Mouse (Mus musculus) monocyte, adult 2 months (primary cell): Measurements from ENCODE around the gene Cldn6.

Experiments used
- DNase-seq, 2 experiments: peaks; one replicate each; pipeline ENCODE4 v3.0.0; 2022; ENCODE audit warnings: low spot score in 2 of 2, low read depth in 1 of 2

The Cldn6 gene

DNA sequence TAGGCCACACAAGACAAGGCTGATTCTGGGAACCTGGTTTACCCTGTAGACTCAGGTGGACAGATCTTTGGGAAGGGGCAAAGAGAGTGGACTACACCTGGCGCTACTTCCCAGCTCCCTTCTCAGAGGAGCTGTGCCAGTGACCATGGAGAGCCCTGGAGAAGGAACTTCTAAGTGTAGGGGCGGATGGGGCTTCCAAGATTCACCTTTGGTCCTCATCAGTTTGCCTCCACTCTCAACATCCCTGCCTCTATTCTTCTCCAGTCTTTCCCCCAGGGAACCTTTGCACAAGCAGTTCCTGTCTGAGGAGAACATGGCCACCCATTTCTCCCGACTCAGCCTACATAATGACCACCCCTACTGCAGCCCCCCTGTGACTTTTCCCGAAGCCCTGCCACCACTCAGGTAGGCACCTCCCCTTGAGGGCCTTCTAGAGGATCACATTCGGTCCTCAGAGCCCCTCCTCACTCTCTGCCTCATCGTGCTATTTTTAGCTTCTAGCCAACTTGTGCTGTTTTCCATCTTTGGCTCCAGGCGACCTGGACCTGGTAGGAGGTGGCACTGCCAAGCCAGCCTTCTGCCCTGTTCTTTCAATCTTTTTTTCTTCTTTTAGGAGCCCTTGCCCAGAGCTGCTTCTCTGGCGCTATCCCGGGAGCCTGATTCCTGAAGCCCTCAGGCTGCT lies 4.6 kb upstream of the Cldn6 start:
- DNase-seq = no peak

DNA sequence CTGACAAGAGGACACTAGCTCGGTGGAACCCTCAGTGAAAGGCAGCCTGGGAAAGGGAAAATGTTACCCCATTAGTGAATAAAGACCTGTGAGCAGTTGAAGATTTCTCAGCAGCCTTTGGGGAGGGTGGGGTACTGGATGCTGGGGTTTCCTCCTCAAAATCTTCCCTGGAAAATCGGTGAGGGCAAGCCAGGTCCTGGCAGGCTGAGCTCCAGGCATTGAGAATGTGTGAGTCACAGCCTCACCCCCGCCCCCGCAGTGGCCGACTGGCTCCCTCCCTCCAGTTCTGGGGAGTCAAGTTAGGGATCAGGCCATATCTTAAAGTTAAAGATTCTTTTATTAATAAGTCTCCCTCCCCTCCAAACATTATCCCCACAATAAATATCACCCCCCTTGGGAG lies 3.9 kb upstream of the Cldn6 start:
- DNase-seq = no peak

DNA sequence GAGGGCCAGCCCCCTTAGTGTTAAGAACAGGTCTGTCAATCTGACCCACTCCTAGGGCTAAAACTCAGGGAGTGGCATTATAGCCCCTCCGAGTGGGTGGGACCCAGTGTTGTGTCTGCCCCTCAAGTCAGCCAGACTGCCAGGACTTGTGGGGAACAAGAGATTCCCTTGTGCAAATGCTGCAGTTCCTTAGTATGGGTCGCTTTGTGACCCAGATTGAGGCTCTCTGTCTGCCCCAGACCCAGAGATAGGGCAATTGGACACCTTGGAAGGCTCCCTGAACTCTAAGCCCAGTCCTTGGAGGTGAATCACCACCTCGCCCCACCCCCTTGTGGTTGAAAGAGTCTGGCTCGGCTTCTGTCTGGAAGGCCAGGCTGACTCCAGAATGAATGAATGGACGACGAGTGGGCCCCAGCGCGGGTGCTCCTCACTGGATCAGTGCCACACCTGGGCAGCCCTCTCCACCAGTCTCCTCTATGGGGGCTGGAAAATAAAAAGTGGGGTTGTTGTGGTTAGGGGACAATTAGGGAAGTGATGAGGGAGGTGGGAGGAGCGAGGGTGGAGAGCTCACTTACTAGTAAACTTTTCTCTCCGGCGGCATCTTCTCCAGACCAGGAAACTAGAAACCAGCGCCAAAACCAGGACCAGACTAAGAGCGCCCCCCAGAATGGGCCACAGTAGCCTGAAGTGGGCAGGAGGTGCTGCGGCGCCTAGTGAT lies 3.3 kb upstream of the Cldn6 start:
- DNase-seq = peak; percentile 41 to 53

DNA sequence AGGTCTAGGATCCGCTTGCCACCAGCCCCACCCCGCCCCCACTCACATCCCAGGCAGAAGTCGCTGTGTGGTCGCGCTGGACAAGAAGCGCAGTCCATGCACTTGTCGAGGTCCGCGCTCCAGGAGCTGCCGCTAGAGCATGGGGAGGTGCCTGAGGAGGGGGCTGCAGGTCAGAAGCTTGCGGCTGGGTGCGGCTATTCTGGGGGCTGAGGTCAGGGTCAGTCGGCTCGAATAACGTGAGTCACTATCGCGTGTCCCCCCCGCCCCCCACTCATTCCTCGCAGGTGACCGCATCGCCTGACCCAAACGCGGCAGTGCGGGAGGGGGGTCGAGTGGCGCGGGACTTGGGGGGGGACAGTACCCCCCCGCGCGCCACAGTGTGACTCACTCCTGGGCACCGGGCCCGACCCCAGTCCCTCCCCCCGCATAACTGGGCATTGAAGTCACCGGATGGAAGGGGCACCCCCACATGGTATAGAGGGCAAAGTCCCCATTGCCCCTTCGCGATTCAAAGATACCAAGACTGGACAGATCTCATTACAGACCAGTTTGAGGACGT lies 2.5 kb upstream of the Cldn6 start:
- no peak for DNase-seq

DNA sequence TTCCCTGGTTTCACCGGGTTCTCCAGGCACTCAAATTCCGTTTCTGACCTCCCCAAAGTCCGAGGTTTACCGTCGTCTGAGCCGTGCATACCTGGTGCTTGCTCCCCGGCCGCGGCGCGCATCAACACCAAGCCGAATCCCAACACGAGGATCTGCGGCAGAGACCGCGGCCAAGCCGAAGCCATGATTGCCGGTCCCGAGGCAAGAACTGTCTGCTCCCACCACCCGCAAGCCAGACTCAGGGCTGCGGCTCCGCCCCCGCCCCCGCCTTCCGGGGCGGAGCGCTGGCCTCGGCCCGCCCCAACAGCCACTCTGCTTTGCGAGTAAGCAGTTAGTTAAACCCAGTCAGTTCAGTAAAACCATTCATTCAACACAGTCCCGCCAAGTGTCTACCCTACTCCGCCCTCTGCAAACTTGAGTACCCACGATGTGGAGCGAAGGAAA lies 1.8 kb upstream of the Cldn6 start, which contains the start of gene Tnfrsf12a:
Tnfrsf12a (minus strand) TSS at position 233 of the 444 bp plus-strand sequence.
- peak; percentile 42 to 79 for DNase-seq

DNA sequence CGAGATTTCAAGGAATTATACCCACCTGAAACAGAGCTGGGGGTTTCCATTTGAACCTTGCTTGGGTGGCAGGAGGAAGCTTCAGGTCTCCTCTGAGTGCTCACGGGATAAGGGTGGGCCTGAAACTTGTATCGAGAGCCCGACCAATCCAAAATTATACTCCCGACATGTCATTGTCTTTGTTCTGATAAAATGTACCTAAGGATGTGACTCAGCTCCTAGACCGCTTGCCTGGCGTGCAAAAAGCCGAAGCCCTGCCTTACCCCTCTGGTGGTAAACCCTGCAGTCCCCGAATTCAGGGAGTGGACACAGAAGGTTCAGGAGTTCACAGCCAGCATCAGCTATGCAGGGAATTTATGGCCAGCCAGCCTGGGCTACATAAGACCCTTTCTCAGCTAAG lies 1.3 kb downstream of the Cldn6 start:
- no peak for DNase-seq

DNA sequence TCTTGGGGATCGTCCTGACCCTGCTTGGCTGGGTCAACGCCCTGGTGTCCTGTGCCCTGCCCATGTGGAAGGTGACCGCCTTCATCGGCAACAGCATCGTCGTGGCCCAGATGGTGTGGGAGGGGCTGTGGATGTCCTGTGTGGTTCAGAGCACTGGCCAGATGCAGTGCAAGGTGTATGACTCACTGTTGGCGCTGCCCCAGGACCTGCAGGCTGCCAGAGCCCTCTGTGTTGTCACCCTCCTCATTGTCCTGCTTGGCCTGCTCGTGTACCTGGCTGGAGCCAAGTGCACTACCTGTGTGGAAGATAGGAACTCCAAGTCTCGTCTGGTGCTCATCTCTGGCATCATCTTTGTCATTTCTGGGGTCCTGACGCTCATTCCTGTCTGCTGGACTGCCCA lies 2.0 kb downstream of the Cldn6 start:
- DNase-seq = no peak

DNA sequence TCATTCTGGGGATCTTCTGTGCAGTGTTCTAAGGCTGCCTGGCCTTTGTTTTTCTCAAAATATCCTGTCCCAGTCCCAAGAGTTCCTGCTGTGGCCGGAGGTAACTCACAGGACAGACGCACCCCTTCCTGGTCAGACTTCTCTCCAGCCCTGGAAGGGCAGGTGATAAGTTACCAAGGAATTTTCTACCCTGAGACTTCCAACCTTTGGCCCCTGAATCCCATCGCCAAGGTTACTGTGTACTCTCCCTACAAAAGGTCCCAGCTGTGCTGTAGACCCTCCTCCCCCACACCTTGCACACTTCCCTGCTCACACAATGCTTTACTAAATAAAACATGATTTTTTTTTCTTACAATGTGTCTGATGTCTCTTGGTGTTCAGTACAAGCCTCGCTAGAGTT lies 3.0 kb downstream of the Cldn6 start:
- DNase-seq = no peak

DNA sequence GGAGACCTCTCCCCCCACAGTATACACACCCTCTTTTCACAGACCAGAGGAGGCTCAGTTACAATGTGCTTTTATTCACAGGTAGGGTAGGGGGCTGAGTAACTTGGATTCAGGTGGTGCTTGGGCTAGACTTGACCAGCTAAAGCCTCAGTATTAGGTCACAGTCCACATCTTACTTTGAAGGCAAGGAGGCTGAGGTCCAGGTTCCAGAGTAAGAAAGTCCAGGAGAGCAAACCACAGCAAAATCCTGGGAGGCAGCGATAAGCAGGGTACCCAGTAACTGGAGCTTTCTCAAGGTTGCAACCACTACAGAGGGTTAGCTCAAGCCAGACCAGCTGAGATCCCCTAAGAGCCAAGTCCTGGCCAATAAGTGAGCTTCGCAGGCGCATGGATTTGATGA lies 3.5 kb downstream of the Cldn6 start:
- DNase-seq = no peak

DNA sequence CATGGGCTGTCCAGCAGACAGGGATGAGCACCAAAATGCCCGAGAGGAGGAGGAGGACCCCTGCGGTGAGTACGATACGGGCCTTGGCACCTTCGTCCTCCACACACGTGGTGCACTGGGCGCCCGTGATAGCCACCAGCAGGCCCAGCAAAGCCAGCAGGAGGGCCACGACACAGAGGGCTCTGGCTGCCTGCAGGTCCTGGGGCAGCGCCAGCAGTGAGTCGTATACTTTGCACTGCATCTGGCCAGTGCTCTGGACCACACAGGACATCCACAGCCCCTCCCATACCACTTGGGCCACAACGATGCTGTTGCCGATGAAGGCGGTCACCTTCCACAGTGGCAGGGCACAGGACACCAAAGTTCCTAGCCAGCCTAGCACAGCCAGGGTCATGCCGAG lies 4.2 kb downstream of the Cldn6 start:
- DNase-seq = no peak

DNA sequence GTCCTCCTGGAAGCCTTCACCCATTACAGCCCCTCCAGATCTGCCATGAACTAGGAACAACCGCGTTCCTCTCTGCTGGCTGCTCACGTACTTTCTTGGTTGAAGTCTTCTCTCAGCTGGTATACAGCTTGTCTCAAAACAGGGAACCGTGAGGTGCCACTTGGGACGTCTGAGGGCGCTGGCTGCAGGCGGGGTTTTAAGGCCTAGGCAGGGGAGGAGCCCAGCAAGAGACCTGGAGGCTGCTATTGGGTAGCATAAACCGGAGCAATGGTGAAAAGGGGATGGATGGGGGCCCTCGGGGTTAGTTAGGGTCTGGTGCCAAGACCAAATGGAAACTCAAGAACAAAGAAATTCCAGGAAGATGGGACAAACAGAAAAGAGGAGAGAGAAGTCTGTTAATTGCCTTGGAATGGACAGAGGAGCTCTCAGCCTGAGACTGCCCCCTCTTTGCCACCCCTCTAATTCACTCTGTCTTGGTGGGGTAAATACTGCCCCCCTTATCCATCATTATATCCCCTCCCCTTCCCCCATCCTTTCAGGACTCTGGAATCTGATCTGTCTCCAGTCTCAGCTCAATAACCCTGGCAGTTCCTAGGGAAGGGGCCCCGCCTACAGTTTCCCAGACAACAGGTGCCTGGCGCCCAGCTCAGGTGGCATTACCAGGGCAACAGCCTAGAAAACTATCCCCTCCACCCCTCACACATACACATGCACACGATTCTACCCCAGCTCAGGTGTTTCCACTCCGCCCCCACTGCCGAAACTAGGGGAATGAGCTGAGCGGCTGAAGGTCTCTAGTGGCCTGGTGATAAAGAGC lies 5.0 kb downstream of the Cldn6 start, which contains the start of gene Cldn9:
Cldn9 (minus strand) TSS at position 171 of the 817 bp plus-strand sequence.
- DNase-seq = no peak

DNA sequence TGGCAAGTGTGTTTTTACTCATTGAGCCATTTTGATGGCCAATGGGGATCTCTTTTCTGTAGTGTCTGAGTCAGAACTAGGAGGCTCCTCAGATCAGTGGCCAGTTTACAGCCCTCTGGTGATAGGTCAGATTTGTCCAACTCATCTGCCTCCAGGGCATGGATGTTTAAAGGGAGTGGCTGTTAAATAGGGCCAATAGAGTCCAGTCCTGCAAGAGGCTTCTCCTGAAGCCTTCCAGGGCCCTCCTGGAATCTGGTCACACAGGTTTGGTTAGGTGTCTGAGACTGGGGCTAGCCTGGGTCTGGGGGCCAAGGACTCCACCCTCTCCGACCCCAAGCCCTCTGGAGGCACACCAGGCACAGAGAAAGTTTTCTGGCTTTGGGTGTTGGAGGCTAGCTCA lies 15.4 kb downstream of the Cldn6 start:
- no peak for DNase-seq

DNA sequence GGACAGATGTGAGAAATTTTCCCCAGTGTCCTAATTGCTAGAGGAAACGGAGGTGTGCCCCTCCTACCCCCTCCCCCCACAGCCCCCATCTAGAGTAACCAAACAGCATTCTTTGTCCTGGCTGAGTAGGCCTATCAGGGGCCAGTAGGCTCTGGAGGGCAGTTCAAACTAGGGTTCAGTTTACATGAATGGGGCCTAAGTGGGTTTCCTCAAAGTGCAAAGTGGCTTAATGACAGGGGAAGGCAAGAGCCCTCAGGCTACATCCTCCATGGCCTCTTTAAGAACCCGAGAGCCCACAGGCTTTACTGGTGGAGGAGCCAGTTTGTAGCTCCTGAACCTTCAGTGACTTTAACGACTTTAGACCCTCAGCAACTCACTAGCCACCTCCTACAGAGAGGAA lies 16.8 kb downstream of the Cldn6 start:
- no peak for DNase-seq

DNA sequence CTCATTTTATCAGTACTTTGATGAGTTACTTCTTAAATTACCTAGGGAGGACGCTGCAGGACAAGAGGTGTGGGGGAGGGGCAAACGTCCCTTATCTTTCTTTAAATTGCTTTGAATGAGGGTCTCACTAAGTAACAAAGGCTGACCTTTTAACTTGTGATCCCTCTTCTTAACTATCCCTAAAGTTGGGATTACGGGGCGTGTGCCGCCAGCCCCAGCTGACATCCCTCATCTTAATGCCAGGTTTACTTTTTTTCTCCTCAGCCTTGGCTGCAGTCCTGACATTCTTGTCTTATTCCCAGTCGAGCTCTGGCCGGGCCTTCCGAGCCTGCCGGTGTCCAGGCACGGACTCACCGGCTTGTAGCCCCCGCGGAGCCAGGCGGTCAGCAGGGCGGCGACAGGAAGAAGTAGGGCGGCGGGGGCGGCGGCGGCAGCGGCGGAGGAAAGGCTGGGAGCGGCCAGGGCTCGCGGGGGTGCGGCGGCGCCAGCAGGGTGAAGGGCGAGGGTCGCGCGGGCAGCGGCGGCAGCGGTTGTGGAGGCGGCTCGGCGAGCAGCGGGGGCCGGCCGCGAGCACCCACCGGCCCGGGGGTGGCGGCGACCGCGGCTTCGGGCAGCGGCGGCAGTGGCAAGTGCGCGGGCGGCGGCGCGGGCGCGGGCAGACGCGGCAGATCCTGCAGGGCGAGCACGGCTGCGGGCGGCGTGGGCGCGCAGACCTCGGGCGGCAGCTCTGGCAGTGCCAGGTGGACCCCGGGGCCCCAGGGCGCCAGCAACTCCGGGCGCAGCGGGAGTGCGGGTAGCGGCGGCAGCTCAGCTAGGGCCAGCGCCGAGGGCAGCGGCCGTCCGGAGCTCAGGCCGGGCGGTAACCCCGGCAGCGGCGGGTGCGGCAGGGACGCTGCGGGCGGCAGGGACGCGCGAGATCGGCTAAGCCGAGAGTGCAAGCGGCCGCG lies 20.4 kb downstream of the Cldn6 start:
- DNase-seq = no peak

DNA sequence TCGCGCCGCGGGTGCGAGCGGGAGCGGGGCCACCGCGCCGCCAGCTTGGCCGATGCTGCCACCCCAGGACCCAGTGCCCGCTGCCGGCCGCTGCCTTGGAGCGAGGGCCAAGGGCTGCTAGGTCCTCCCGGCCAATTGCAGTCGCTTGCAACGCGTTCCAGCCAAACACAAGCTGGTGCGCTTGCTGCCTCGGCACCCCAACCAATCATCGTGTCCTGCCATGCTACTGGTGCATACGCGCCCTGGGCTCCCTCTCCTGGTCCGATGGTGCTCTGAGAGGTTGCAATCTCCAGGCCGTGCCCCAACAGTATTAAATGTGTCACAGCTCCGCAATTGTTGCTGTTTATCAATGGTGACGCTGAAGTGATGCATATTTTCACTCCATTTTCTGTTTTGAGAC lies 21.0 kb downstream of the Cldn6 start:
- DNase-seq = peak; percentile 64 to 74

DNA sequence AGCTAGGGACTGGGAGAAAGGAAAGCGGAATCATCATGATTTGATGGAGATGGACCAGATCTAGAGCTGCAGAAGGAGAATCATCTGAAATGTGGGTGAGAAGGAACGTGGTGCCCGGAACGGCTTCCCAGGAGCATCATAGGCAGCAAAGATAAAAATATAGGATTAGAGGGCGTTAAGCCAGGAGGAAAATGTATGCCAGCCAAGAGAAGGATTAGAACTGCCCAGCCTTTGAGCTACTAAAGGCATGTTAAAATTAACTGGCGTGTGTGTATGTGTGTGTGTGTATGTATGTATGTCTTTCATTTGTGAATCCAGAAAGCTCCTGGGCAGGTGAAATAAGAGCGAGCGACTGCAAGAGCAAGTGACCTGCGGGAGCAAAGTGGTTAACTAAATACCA lies 24.3 kb downstream of the Cldn6 start:
- no peak for DNase-seq

DNA sequence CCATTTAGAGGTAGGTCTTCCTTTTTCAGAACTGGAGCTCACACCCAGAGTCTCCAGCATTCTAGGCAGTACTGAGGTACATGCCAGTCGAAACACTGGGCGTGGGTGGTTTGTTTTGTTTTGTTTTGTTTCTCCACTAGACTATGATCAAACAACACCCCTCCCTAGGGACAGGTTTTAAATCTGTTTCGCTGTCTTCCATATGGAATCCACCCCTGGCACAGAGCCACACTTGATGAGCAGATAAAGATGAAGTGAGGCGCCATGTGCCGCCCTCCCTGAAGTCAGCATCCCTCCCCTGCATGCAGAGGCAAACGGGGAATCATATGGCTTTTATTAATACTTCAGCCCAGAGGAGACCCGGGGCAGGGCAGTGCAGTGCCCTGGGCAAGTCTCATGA lies 25.7 kb downstream of the Cldn6 start:
- DNase-seq = no peak

DNA sequence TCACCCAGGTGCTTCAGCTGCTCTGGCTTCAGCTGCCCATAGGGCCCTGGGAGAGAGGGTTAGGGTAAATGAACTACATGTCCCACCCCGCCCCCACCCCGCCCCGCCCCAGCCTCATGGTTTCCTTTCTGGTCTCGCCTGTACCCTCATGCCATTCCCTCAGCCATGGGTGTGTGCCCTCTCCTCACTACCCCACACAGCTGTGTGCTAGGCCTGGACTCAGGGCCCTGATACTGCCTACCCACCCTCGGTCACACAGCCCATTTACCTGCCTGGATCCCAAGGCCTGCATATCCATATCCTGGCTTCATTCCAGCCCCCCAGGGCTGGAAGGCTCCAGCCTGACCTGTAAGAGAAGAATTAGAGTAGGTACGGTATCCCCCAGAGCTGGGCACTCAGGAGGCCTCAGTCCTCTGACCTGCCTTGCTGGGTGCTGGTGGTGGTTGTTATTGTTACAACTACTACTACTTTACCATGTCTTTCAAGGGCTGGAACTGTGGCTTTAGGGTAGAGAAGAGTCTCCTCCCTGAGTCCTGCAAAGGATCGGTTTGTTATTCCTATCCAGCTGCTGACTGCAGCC lies 26.6 kb downstream of the Cldn6 start:
- DNase-seq = no peak

DNA sequence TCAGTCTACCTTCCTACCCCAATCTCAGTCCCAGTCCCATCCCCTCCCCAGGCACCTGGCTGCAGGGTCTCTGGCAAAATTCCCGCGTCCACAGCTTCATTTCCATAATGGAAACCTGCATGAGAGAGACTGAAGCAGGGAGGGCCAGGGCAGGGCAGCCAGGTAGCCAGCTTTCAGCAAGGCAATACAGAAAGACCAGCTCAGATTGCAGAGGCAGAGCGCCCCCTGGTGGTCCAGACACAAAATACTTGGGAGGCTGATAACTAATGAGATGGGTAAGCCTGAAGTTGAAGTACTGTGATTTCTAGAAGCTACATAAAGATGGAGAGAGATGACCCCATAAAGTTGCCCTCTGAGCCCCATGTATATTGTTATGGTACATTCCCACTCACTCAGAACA lies 27.2 kb downstream of the Cldn6 start:
- DNase-seq = peak; percentile 22 to 49

DNA sequence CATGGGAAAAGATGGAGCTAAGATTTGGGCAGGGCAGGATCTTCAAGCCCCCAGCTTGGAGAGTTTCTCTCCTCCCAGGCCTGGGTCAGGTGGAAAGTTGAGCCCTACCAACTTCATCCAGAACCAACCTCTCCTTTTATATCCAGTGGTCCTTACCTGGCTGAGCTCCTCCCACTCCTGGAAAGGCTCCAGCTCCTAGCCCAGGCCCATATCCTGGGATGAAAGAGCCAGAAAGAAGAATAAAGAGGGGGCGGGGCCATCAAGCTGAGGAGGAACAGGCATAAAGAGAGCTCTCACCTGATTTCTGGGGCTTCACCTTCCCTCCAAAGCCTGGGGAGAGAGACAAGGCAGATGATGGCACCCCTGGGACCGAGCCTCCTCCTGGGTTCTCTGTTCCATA lies 38.0 kb downstream of the Cldn6 start:
- DNase-seq = no peak
